Mouse (Mus musculus): ENCODE measurements around the gene Vegfa. TPM values are rescaled to one million over a fixed set of nuclear protein-coding genes. Genes with fewer than 3 reads are reported as not detected.
A peak's percentile ranks its signal among the peaks of the same experiment; 100 is the strongest.

Vegfa gene
- polyA plus RNA-seq, 1 experiment from 2014 or later: 7.4 TPM

DNA sequence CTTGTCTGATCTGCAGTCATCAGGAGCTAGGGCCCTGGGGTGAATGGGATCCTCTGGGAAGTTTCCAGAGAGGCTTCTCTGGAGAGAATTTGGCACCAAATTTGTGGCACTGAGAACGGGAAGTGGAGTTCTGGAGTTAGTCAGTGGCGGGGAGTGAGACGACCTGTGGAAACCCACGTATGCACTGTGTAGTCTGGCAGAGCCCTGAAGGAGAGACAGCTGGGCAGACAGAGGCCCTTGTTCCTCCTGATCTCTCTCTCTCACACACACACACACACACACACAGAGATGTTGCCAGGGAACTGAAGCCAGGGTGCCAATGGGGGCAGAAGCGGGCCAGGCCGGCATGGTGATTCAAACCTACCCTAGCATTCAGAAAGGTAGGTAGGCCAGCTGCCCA lies 953 bp upstream of the Vegfa start:
- ATAC-seq (replicated peaks; ENCODE audit: insufficient number of reproducible peaks, low FRiP score, low TSS enrichment): no peak
- H3K36me3 ChIP-seq (ENCODE audit: control insufficient read depth, insufficient read depth, low read length): no peaks in the 10 kb centered on the region
- 38% methylated on average over 6 of the region's 6 CpGs for WGBS (ENCODE audit: insufficient replicate concordance)
- H3K4me3 ChIP-seq (ENCODE audit: low read depth, low read length): no peak overlapping the region; the same call in 1 of the 2 replicates
- H3K4me2 ChIP-seq: peak overlapping the region; percentile 68
- no peaks in the 10 kb centered on the region for H3K9me3 ChIP-seq (replicated peaks; ENCODE audit: control insufficient read depth, low read length)
- peaks cover 31% of the 10 kb centered on the region for H3K4me1 ChIP-seq (ENCODE audit: control insufficient read depth, insufficient read depth, low read length)
- H3K27ac ChIP-seq (ENCODE audit: low read depth, low read length): no peak overlapping the region
- H3K9ac ChIP-seq (ENCODE audit: low read depth, low read length): no peak overlapping the region; the same call in 1 of the 2 replicates
- no peaks in the 10 kb centered on the region for H3K27me3 ChIP-seq (ENCODE audit: control insufficient read depth, insufficient read depth, low read length)

- no peaks in the 10 kb centered on the region for H3K9me3 ChIP-seq (replicated peaks; ENCODE audit: control insufficient read depth, low read length)
- peak overlapping the region; percentile 98 for H3K27ac ChIP-seq (ENCODE audit: low read depth, low read length)
- peak overlapping the region; percentile 99 for H3K9ac ChIP-seq (ENCODE audit: low read depth, low read length)
- H3K27me3 ChIP-seq (ENCODE audit: control insufficient read depth, insufficient read depth, low read length): no peaks in the 10 kb centered on the region
- H3K36me3 ChIP-seq (ENCODE audit: control insufficient read depth, insufficient read depth, low read length): no peaks in the 10 kb centered on the region
- ATAC-seq (replicated peaks; ENCODE audit: insufficient number of reproducible peaks, low FRiP score, low TSS enrichment): no peak
- peak overlapping the region; percentile 68 for H3K4me2 ChIP-seq
- H3K4me1 ChIP-seq (ENCODE audit: control insufficient read depth, insufficient read depth, low read length): peaks cover 45% of the 10 kb centered on the region
- H3K4me3 ChIP-seq (ENCODE audit: low read depth, low read length): peak overlapping the region; percentile 95
- WGBS (ENCODE audit: insufficient replicate concordance): under 1% methylated on average over 50 of the region's 50 CpGs
These were observed 453 bp downstream of the Vegfa start for GRCm38 (mm10) chr17:46031621-46032211.

DNA sequence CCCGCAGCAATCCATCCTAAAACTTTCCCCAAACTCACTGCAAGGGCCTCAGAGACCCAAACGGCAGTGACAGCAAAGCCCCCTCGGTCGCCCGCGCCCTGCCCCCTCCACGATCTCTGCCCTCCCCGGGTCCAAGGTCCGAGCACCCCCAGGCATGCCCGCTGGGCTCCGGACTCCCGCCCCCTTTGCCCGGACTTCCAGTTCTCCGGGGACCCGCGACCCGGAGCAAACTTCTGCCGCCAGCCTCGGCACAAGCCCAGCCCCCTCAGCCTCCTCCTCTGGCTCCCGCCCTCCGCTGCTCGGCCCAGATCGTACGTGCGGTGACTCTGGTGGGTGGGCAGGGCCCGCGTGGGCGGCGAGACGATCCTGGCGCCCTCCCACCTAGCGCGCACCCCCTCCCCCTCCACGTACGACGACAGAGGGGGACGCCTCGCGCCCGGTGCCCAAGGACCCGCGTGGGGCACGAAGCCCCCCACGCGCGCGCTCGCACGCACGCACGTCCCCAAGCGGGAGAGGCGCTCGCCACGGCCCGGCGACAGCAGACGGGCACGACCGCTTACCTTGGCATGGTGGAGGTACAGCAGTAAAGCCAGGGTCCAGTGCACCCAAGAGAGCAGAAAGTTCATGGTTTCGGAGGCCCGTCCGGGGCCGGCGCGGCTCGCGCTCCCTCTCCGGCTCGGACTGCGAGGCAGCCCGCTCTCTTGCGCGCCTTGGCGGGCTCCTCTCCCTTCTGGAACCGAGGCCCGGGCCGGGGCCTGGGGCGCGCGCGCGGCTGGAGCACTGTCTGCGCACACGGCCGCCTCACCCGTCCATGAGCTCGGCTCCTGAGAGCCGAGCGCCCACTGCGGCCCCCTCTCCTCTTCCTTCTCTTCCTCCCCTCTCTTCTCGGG lies 1.2 kb downstream of the Vegfa start:
- under 1% methylated on average over 77 of the region's 92 CpGs for WGBS (ENCODE audit: insufficient replicate concordance)
- Histone ChIP-seq H3K27ac (ENCODE audit: low read depth, low read length) (peak overlapping the region; percentile 98), H3K36me3 (ENCODE audit: control insufficient read depth, insufficient read depth, low read length) (no peaks in the 10 kb centered on the region), H3K27me3 (ENCODE audit: control insufficient read depth, insufficient read depth, low read length) (no peaks in the 10 kb centered on the region), H3K4me1 (ENCODE audit: control insufficient read depth, insufficient read depth, low read length) (peaks cover 52% of the 10 kb centered on the region), H3K9ac (ENCODE audit: low read depth, low read length) (peak overlapping the region; percentile 99), H3K9me3 (replicated peaks; ENCODE audit: control insufficient read depth, low read length) (no peaks in the 10 kb centered on the region), H3K4me2 (peak overlapping the region; percentile 68), H3K4me3 (ENCODE audit: low read depth, low read length) (peak overlapping the region; percentile 95)
- ATAC-seq (replicated peaks; ENCODE audit: insufficient number of reproducible peaks, low FRiP score, low TSS enrichment): peak; percentile 58

DNA sequence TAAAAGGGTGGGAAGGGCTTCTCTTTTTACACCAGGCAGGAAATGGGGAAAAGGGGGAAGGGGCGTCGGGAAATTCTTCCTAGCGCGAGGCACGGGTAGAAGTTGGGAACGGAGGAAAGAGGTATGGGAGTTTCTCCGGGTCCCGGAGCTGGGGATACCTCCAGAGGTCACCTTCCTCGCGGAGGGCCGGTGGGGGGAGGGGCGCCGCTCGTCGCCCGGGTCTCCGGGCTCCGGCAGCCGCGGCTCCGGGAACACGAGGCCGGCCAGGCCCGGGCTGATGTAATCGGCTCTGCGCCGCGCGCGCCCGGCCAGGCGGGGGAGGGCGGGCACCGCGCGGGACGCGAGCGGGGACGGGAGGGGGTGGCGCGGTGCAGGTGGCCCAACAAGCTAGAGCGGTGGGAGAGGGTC lies 1.8 kb downstream of the Vegfa start:
- 0% methylated on average over 43 of the region's 43 CpGs for WGBS (ENCODE audit: insufficient replicate concordance)
- ATAC-seq (replicated peaks; ENCODE audit: insufficient number of reproducible peaks, low FRiP score, low TSS enrichment): no peak
- Histone ChIP-seq H3K27me3 (ENCODE audit: control insufficient read depth, insufficient read depth, low read length) (no peaks in the 10 kb centered on the region), H3K4me1 (ENCODE audit: control insufficient read depth, insufficient read depth, low read length) (peaks cover 55% of the 10 kb centered on the region), H3K9ac (ENCODE audit: low read depth, low read length) (peak overlapping the region; percentile 99), H3K4me2 (peak overlapping the region; percentile 68), H3K9me3 (replicated peaks; ENCODE audit: control insufficient read depth, low read length) (no peaks in the 10 kb centered on the region), H3K27ac (ENCODE audit: low read depth, low read length) (peak overlapping the region; percentile 98), H3K4me3 (ENCODE audit: low read depth, low read length) (peak overlapping the region; percentile 95), H3K36me3 (ENCODE audit: control insufficient read depth, insufficient read depth, low read length) (no peaks in the 10 kb centered on the region)

- H3K4me3 ChIP-seq (ENCODE audit: low read depth, low read length): peak overlapping the region; percentile 95
- H3K27me3 ChIP-seq (ENCODE audit: control insufficient read depth, insufficient read depth, low read length): no peaks in the 10 kb centered on the region
- H3K4me2 ChIP-seq: peak overlapping the region; percentile 68
- H3K27ac ChIP-seq (ENCODE audit: low read depth, low read length): peak overlapping the region; percentile 98
- no peak for ATAC-seq (replicated peaks; ENCODE audit: insufficient number of reproducible peaks, low FRiP score, low TSS enrichment)
- peak overlapping the region; percentile 99 for H3K9ac ChIP-seq (ENCODE audit: low read depth, low read length)
- H3K9me3 ChIP-seq (replicated peaks; ENCODE audit: control insufficient read depth, low read length): no peaks in the 10 kb centered on the region
- WGBS (ENCODE audit: insufficient replicate concordance): 14% methylated on average over 7 of the region's 7 CpGs
- H3K36me3 ChIP-seq (ENCODE audit: control insufficient read depth, insufficient read depth, low read length): peaks cover 5% of the 10 kb centered on the region
- H3K4me1 ChIP-seq (ENCODE audit: control insufficient read depth, insufficient read depth, low read length): peaks cover 55% of the 10 kb centered on the region
These were observed 2.5 kb downstream of the Vegfa start for GRCm38 (mm10) chr17:46029554-46030207.

DNA sequence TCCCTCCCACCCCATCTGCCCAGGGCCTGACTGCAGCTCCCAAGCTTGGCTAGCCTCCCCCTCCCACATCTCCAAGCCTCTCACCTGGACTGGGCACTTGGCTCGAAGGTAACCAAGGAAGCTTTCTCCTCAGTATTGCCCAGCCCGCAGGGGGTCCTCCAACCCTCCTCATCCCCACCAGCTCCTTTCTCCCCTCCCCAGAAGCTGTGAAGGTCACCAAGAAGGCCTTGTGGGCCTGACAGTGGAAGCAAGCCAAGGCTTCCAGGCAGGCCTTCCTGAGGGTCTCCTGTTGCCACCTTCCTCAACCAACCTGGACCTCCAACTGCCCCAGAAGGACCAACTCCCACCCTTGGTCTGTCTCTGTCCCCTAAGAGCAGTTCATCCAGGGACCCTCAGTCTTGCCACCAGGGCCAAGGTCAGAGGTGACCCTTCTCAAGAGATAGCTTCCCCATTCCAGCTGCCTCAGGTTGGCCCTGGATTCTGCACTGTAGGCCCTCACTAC lies 3.1 kb downstream of the Vegfa start:
- Histone ChIP-seq H3K36me3 (ENCODE audit: control insufficient read depth, insufficient read depth, low read length) (peaks cover 10% of the 10 kb centered on the region), H3K27ac (ENCODE audit: low read depth, low read length) (peak overlapping the region; percentile 98), H3K9me3 (replicated peaks; ENCODE audit: control insufficient read depth, low read length) (no peaks in the 10 kb centered on the region), H3K4me3 (ENCODE audit: low read depth, low read length) (peak overlapping the region; percentile 95), H3K4me2 (peak overlapping the region; percentile 68), H3K4me1 (ENCODE audit: control insufficient read depth, insufficient read depth, low read length) (peaks cover 52% of the 10 kb centered on the region), H3K27me3 (ENCODE audit: control insufficient read depth, insufficient read depth, low read length) (no peaks in the 10 kb centered on the region), H3K9ac (ENCODE audit: low read depth, low read length) (peak overlapping the region; percentile 99)
- WGBS (ENCODE audit: insufficient replicate concordance): 32% methylated on average over 2 of the region's 2 CpGs
- no peak for ATAC-seq (replicated peaks; ENCODE audit: insufficient number of reproducible peaks, low FRiP score, low TSS enrichment)

DNA sequence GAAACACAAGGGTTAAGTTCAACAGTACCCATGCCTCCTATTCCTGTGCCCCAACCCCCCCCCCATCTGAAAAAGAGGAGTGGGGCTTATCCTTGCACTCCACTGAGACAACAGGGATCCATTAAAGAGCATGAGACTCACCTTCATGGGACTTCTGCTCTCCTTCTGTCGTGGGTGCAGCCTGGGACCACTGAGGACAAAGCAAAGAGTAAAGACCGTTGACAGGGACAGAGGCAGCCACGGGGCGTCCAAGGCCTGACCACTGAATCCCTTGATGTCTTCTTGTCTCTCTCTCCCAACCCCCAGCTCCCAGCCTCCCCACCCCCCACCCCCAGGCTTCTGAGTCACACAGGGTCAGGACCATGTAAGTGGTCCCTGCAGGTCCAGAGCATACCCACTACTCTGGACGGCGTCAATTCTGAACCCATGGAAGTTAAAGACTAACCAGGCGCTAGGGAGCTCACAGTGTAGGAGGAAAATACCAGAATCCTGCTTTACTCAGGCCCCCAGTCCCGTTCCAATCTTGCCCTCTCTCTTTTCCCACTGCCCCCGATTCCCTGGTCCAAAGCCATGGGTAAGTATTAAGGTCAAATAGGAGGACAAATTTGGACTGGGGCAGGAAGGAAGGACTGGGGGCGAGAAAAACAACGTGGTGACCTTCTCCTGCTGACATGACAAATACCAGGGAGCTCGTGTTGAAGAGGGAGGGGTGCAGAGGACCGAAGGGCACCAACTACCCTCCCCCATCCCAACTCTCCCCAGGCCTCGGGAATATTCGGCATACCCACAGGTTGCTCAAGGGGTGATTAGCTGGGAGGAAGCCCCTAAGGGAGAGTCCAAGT lies 3.7 kb downstream of the Vegfa start:
- Histone ChIP-seq H3K27ac (ENCODE audit: low read depth, low read length) (peak overlapping the region; percentile 98), H3K9ac (ENCODE audit: low read depth, low read length) (peak overlapping the region; percentile 99), H3K27me3 (ENCODE audit: control insufficient read depth, insufficient read depth, low read length) (no peaks in the 10 kb centered on the region), H3K36me3 (ENCODE audit: control insufficient read depth, insufficient read depth, low read length) (peaks cover 15% of the 10 kb centered on the region), H3K4me2 (peak overlapping the region; percentile 68), H3K4me3 (ENCODE audit: low read depth, low read length) (peak overlapping the region; percentile 95), H3K9me3 (replicated peaks; ENCODE audit: control insufficient read depth, low read length) (no peaks in the 10 kb centered on the region), H3K4me1 (ENCODE audit: control insufficient read depth, insufficient read depth, low read length) (peaks cover 45% of the 10 kb centered on the region)
- 9% methylated on average over 15 of the region's 15 CpGs for WGBS (ENCODE audit: insufficient replicate concordance)
- ATAC-seq (replicated peaks; ENCODE audit: insufficient number of reproducible peaks, low FRiP score, low TSS enrichment): no peak

Data from heart, embryonic 11.5 days (tissue).